Mouse (Mus musculus) MEL (cell line): ENCODE results near the gene Fam192a. TPM values are rescaled to one million over a fixed set of nuclear protein-coding genes. Genes with fewer than 3 reads are reported as not detected.

ENCODE experiments used
- DNase-seq: peaks from one replicate; pipeline ENCODE4 v3.0.0; 2011; ENCODE audit warnings: low read depth, low spot score
- H3K27ac ChIP-seq: 2 replicates; pipeline ENCODE4 v1.5.1; 2012; ENCODE audit warnings: low read depth, mild to moderate bottlenecking, control low read depth, low read length, moderate library complexity; ENCODE audit not compliant: control insufficient read depth
- H3K27me3 ChIP-seq, 2 experiments: fragments of 150-350 bp in 1 of 2; sonication (generic) in 1 of 2; 2 replicates each; pipeline ENCODE4 v1.6.1; 2012; ENCODE audit warnings: low read length in 2 of 2, mild to moderate bottlenecking in 2 of 2, improper control_type of control experiment in 1 of 2, moderate library complexity in 1 of 2; ENCODE audit not compliant: insufficient read depth in 2 of 2, control insufficient read depth in 1 of 2
- H3K36me3 ChIP-seq, 2 experiments: 2 replicates each; pipeline ENCODE4 v1.6.1; 2012 to 2014; ENCODE audit warnings: low read length in 2 of 2, improper control_type of control experiment in 1 of 2, inconsistent platforms in 1 of 2, mild to moderate bottlenecking in 1 of 2; ENCODE audit not compliant: insufficient read depth in 2 of 2, control insufficient read depth in 1 of 2
- H3K4me1 ChIP-seq, 2 experiments: fragments of 150-350 bp in 1 of 2; sonication (generic) in 1 of 2; 2 replicates each; pipeline ENCODE4 v1.6.1; 2012; ENCODE audit warnings: low read length in 2 of 2, improper control_type of control experiment in 1 of 2, mild to moderate bottlenecking in 1 of 2; ENCODE audit not compliant: insufficient read depth in 2 of 2, control insufficient read depth in 1 of 2
- H3K4me3 ChIP-seq, 2 experiments: fragments of 150-350 bp in 1 of 2; sonication (generic) in 1 of 2; 2 replicates each; pipeline ENCODE4 v1.5.1; 2012; ENCODE audit warnings: low read depth in 2 of 2, low read length in 2 of 2, mild to moderate bottlenecking in 2 of 2, moderate library complexity in 2 of 2, control low read depth in 1 of 2, improper control_type of control experiment in 1 of 2; ENCODE audit not compliant: control insufficient read depth in 1 of 2, insufficient read depth in 1 of 2
- H3K79me2 ChIP-seq: 2 replicates; pipeline ENCODE4 v1.6.1; 2012; ENCODE audit warnings: mild to moderate bottlenecking, low read length, moderate library complexity; ENCODE audit not compliant: control insufficient read depth, poor library complexity, insufficient read depth
- H3K9ac ChIP-seq: 2 replicates; pipeline ENCODE4 v1.6.1; 2012; ENCODE audit warnings: low read depth, mild to moderate bottlenecking, control low read depth, low read length, moderate library complexity; ENCODE audit not compliant: control insufficient read depth, poor library complexity, severe bottlenecking
- H3K9me3 ChIP-seq: fragments of 150-350 bp; sonication (generic); replicated peaks from 2 replicates; pipeline ENCODE4 v1.6.1; 2012; ENCODE audit warnings: mild to moderate bottlenecking, low read length, improper control_type of control experiment, moderate library complexity; ENCODE audit not compliant: insufficient read depth
- BHLHE40 ChIP-seq: IDR thresholded peaks from 2 replicates; pipeline ENCODE4 v1.6.1; 2012; ENCODE audit warnings: low read depth, mild to moderate bottlenecking, inconsistent platforms, low read length, improper control_type of control experiment, borderline replicate concordance
- CHD1 ChIP-seq: IDR thresholded peaks from 2 replicates; pipeline ENCODE4 v1.6.1; 2012; ENCODE audit warnings: low read depth, mild to moderate bottlenecking, inconsistent platforms, low read length, improper control_type of control experiment
- CHD2 ChIP-seq: IDR thresholded peaks from 2 replicates; pipeline ENCODE4 v1.6.1; 2011; ENCODE audit warnings: low read length, improper control_type of control experiment
- CTCF ChIP-seq, 3 experiments: IDR thresholded peaks in 2 of 3; conservative IDR thresholded peaks in 1 of 3; 2 replicates each; pipeline ENCODE4 v1.5.1; 2011 to 2012; ENCODE audit warnings: low read length in 3 of 3, low read depth in 2 of 3, mild to moderate bottlenecking in 2 of 3, improper control_type of control experiment in 1 of 3, inconsistent platforms in 1 of 3, mixed read lengths in 1 of 3, moderate library complexity in 1 of 3; ENCODE audit not compliant: control insufficient read depth in 1 of 3, insufficient read depth in 1 of 3, poor library complexity in 1 of 3, severe bottlenecking in 1 of 3
- E2F4 ChIP-seq: IDR thresholded peaks from 2 replicates; pipeline ENCODE4 v1.6.1; 2011; ENCODE audit warnings: low read depth, low read length, improper control_type of control experiment, borderline replicate concordance
- ELF1 ChIP-seq: IDR thresholded peaks from 2 replicates; pipeline ENCODE4 v1.6.1; 2014; ENCODE audit warnings: low read depth, mild to moderate bottlenecking, inconsistent platforms, low read length, improper control_type of control experiment, moderate library complexity
- EP300 ChIP-seq, 2 experiments: IDR thresholded peaks; 2 replicates each; pipeline ENCODE4 v1.6.1; 2011; ENCODE audit warnings: improper control_type of control experiment in 2 of 2, low read length in 2 of 2, low read depth in 1 of 2, mild to moderate bottlenecking in 1 of 2
- GABPA ChIP-seq: IDR thresholded peaks from 2 replicates; pipeline ENCODE4 v1.6.1; 2012; ENCODE audit warnings: low read depth, mild to moderate bottlenecking, inconsistent platforms, low read length, improper control_type of control experiment, moderate library complexity
- GATA1 ChIP-seq: IDR thresholded peaks from 2 replicates; pipeline ENCODE4 v1.6.1; 2011; ENCODE audit warnings: low read depth, low read length, improper control_type of control experiment
- HCFC1 ChIP-seq: IDR thresholded peaks from 2 replicates; pipeline ENCODE4 v1.6.1; 2012; ENCODE audit warnings: low read depth, mild to moderate bottlenecking, inconsistent platforms, low read length, improper control_type of control experiment, moderate library complexity
- JUND ChIP-seq: IDR thresholded peaks from 2 replicates; pipeline ENCODE4 v1.6.1; 2011; ENCODE audit warnings: low read depth, mild to moderate bottlenecking, improper control_type of control experiment, low read length
- KAT2A ChIP-seq: conservative IDR thresholded peaks from 2 replicates; pipeline ENCODE4 v1.6.1; 2012; ENCODE audit warnings: low read depth, low read length, improper control_type of control experiment, inconsistent platforms
- MAFK ChIP-seq: IDR thresholded peaks from 2 replicates; pipeline ENCODE4 v1.6.1; 2011; ENCODE audit warnings: low read depth, mild to moderate bottlenecking, low read length, improper control_type of control experiment, borderline replicate concordance
- MAX ChIP-seq: IDR thresholded peaks from 2 replicates; pipeline ENCODE4 v1.6.1; 2011; ENCODE audit warnings: low read length, improper control_type of control experiment
- MAZ ChIP-seq: IDR thresholded peaks from 2 replicates; pipeline ENCODE4 v1.6.1; 2012; ENCODE audit warnings: low read depth, mild to moderate bottlenecking, inconsistent platforms, low read length, improper control_type of control experiment
- MEF2A ChIP-seq: IDR thresholded peaks from 2 replicates; pipeline ENCODE4 v1.6.1; 2014; ENCODE audit warnings: low read depth, mild to moderate bottlenecking, inconsistent platforms, low read length, improper control_type of control experiment; ENCODE audit not compliant: poor library complexity, insufficient replicate concordance, severe bottlenecking; ENCODE audit errors: extremely low read depth
- MYB ChIP-seq: IDR thresholded peaks from 2 replicates; pipeline ENCODE4 v1.6.1; 2011; ENCODE audit warnings: mild to moderate bottlenecking, low read depth, low read length, improper control_type of control experiment
- MYC ChIP-seq: IDR thresholded peaks from 2 replicates; pipeline ENCODE4 v1.6.1; 2011; ENCODE audit warnings: low read depth, mild to moderate bottlenecking, low read length, improper control_type of control experiment, moderate library complexity
- NELFE ChIP-seq: IDR thresholded peaks from 2 replicates; pipeline ENCODE4 v1.6.1; 2011; ENCODE audit warnings: low read depth, low read length, improper control_type of control experiment
- NRF1 ChIP-seq: IDR thresholded peaks from 2 replicates; pipeline ENCODE4 v1.6.1; 2014; ENCODE audit warnings: low read depth, mild to moderate bottlenecking, inconsistent platforms, low read length, improper control_type of control experiment, moderate library complexity; ENCODE audit not compliant: poor library complexity, insufficient read depth, severe bottlenecking
- POLR2A ChIP-seq, 2 experiments: IDR thresholded peaks; 2 replicates each; pipeline ENCODE4 v1.6.1; 2011 to 2012; ENCODE audit warnings: low read length in 2 of 2, mild to moderate bottlenecking in 2 of 2, control low read depth in 1 of 2, improper control_type of control experiment in 1 of 2, low read depth in 1 of 2, moderate library complexity in 1 of 2; ENCODE audit not compliant: control insufficient read depth in 1 of 2, insufficient read depth in 1 of 2, poor library complexity in 1 of 2
- POLR2AphosphoS2 ChIP-seq: IDR thresholded peaks from 2 replicates; pipeline ENCODE4 v1.6.1; 2011; ENCODE audit warnings: low read length, improper control_type of control experiment
- POLR2AphosphoS5 ChIP-seq: IDR thresholded peaks from 2 replicates; pipeline ENCODE4 v1.6.1; 2012; ENCODE audit warnings: low read depth, borderline replicate concordance, mild to moderate bottlenecking, inconsistent platforms, low read length, moderate library complexity, mixed read lengths
- RAD21 ChIP-seq: IDR thresholded peaks from 2 replicates; pipeline ENCODE4 v1.6.1; 2011; ENCODE audit warnings: mild to moderate bottlenecking, low read depth, low read length, improper control_type of control experiment
- RCOR1 ChIP-seq: IDR thresholded peaks from 2 replicates; pipeline ENCODE4 v1.6.1; 2012; ENCODE audit warnings: low read depth, mild to moderate bottlenecking, inconsistent platforms, low read length, improper control_type of control experiment
- SIN3A ChIP-seq: IDR thresholded peaks from 2 replicates; pipeline ENCODE4 v1.6.1; 2012; ENCODE audit warnings: low read length, improper control_type of control experiment, inconsistent platforms
- SMC3 ChIP-seq: IDR thresholded peaks from 2 replicates; pipeline ENCODE4 v1.6.1; 2011; ENCODE audit warnings: low read depth, low read length, improper control_type of control experiment
- TAL1 ChIP-seq: IDR thresholded peaks from 2 replicates; pipeline ENCODE4 v1.6.1; 2012; ENCODE audit warnings: mild to moderate bottlenecking, inconsistent platforms, low read length, moderate library complexity, mixed read lengths
- TBP ChIP-seq: IDR thresholded peaks from 2 replicates; pipeline ENCODE4 v1.8.0; 2011; ENCODE audit warnings: low read depth, low read length, improper control_type of control experiment
- TCF12 ChIP-seq: IDR thresholded peaks from 2 replicates; pipeline ENCODE4 v1.6.1; 2014; ENCODE audit warnings: low read depth, mild to moderate bottlenecking, inconsistent platforms, low read length, improper control_type of control experiment, moderate library complexity
- UBTF ChIP-seq: IDR thresholded peaks from 2 replicates; pipeline ENCODE4 v1.6.1; 2012; ENCODE audit warnings: low read depth, mild to moderate bottlenecking, inconsistent platforms, low read length, improper control_type of control experiment, moderate library complexity, borderline replicate concordance; ENCODE audit not compliant: insufficient read depth
- USF1 ChIP-seq: IDR thresholded peaks from 2 replicates; pipeline ENCODE4 v1.6.1; 2014; ENCODE audit warnings: low read depth, mild to moderate bottlenecking, inconsistent platforms, low read length, improper control_type of control experiment, moderate library complexity
- USF2 ChIP-seq, 2 experiments: IDR thresholded peaks; 2 replicates each; pipeline ENCODE4 v1.6.1; 2011 to 2012; ENCODE audit warnings: improper control_type of control experiment in 2 of 2, low read length in 2 of 2, borderline replicate concordance in 1 of 2, inconsistent platforms in 1 of 2, low read depth in 1 of 2, mild to moderate bottlenecking in 1 of 2; ENCODE audit not compliant: insufficient read depth in 1 of 2
- ZC3H11A ChIP-seq: IDR thresholded peaks from 2 replicates; pipeline ENCODE4 v1.6.1; 2012; ENCODE audit warnings: low read depth, mild to moderate bottlenecking, inconsistent platforms, low read length, improper control_type of control experiment
- ZKSCAN1 ChIP-seq: IDR thresholded peaks from 2 replicates; pipeline ENCODE4 v1.6.1; 2012; ENCODE audit warnings: low read depth, mild to moderate bottlenecking, inconsistent platforms, low read length, improper control_type of control experiment, moderate library complexity
- ZMIZ1 ChIP-seq: IDR thresholded peaks from 2 replicates; pipeline ENCODE4 v1.6.1; 2012; ENCODE audit warnings: low read depth, mild to moderate bottlenecking, inconsistent platforms, low read length, improper control_type of control experiment, moderate library complexity
- ZNF384 ChIP-seq: IDR thresholded peaks from 2 replicates; pipeline ENCODE4 v1.6.1; 2012; ENCODE audit warnings: low read depth, mild to moderate bottlenecking, inconsistent platforms, low read length, improper control_type of control experiment
- polyA plus RNA-seq, 2 experiments: library from polyadenylated mRNA; stranded (reverse) in 1 of 2; unstranded in 1 of 2; fragments of >175 nt in 1 of 2; fragments of >200 nt in 1 of 2; gene quantifications; 2 replicates each; pipeline versions ENCODE4 v1.2.1 to v1.2.4; 2012; ENCODE audit warnings: low replicate concordance in 2 of 2, low read depth in 1 of 2; ENCODE audit not compliant: insufficient read length in 2 of 2, insufficient read depth in 1 of 2, missing spikeins in 1 of 2
- total RNA-seq: library from RNA; depleted of rRNA; stranded (reverse); fragments of 300-350 nt; gene quantifications from 2 replicates; pipeline ENCODE4 v1.2.3, GENCODE M21; 2012

Gene Fam192a
- total and polyA plus RNA-seq, 3 experiments: 46.3 to 88.1 TPM; not detected in 1

GRCm38 (mm10) chr8:94634211-94634610 is 32.4 kb upstream of the Fam192a start:
- H3K27me3 ChIP-seq: no peaks in the 10 kb centered on the region
- no peaks in the 10 kb centered on the region for H3K9me3 ChIP-seq
- peaks cover 16 to 42% of the 10 kb centered on the region in 2 experiments for H3K36me3 ChIP-seq
- no peak overlapping the region; a peak in 1 of 4 replicates for H3K4me3 ChIP-seq
- no peaks in the 10 kb centered on the region for H3K79me2 ChIP-seq
- no peak overlapping the region for H3K9ac ChIP-seq
- peak overlapping the region; percentile 100 for H3K27ac ChIP-seq
- H3K4me1 ChIP-seq: peaks cover 15 to 21% of the 10 kb centered on the region in 2 experiments
- peak; percentile 97 for DNase-seq
- TF ChIP-seq MAFK (peak; percentile 86), TAL1 (peak; percentile 71), RAD21 (no peak), MEF2A (peak; percentile 94), GABPA (no peak), POLR2A (IDR thresholded peaks at IDR 0.05; ENCODE audit: control insufficient read depth in 1 of 2, insufficient read depth in 1 of 2, low read depth in 1 of 2, low read length in 2 of 2, poor library complexity in 1 of 2) (peak in 1 of 2 experiments; percentile 40; a peak in 1 of 4 replicates), BHLHE40 (peak; percentile 73), CHD2 (peak; percentile 61; the same call in 1 of the 2 replicates), SIN3A (peak; percentile 92), CTCF (IDR thresholded peaks at IDR 0.05 in 2 of 3, conservative IDR thresholded peaks at IDR 0.05 in 1 of 3; ENCODE audit: control insufficient read depth in 1 of 3, insufficient read depth in 1 of 3, low read depth in 2 of 3, low read length in 3 of 3, poor library complexity in 1 of 3, severe bottlenecking in 1 of 3) (no peak), NELFE (peak; percentile 52), MYC (peak; percentile 81; the same call in 1 of the 2 replicates), POLR2AphosphoS5 (no peak), UBTF (no peak), MYB (peak; percentile 85; the same call in 1 of the 2 replicates), USF1 (no peak), POLR2AphosphoS2 (peak; percentile 68; the same call in 1 of the 2 replicates), RCOR1 (peak; percentile 94), GATA1 (peak; percentile 100), USF2 (IDR thresholded peaks at IDR 0.05; ENCODE audit: borderline replicate concordance in 1 of 2, insufficient read depth in 1 of 2, low read depth in 1 of 2, low read length in 2 of 2) (no peak), ZMIZ1 (0 out of 2 replicates have a peak, but pooled peaks have one; percentile 71), ZNF384 (0 out of 2 replicates have a peak, but pooled peaks have one; percentile 28), ZKSCAN1 (no peak), TBP (peak; percentile 73), JUND (peak; percentile 68; the same call in 1 of the 2 replicates), E2F4 (no peak), NRF1 (no peak), ELF1 (peak; percentile 77), CHD1 (peak; percentile 31; the same call in 1 of the 2 replicates), TCF12 (peak; percentile 97), SMC3 (no peak), EP300 (IDR thresholded peaks at IDR 0.05; ENCODE audit: low read depth in 1 of 2, low read length in 2 of 2) (peak; percentile 98 to 99), KAT2A (no peak), HCFC1 (peak; percentile 71), ZC3H11A (0 out of 2 replicates have a peak, but pooled peaks have one; percentile 7), MAZ (peak; percentile 93), MAX (no peak; the same call in 1 of the 2 replicates)
